Comparison of ENCODE assay signal across 21 mouse cellular contexts in genomic region chr9:68620441-68620840, GRCm38 (mm10). TPM values are rescaled to one million over a fixed set of nuclear protein-coding genes. Genes with fewer than 3 reads are reported as not detected.
DNase-seq lines count a peak whose midpoint lies in the region; ATAC-seq and TF ChIP-seq lines count a peak whose summit lies in the region.
"Had no signal": no experiment of that assay in that cellular context is flagged by ENCODE, and none has a peak within 500 bp of the region (broad histone marks: within the 10 kb centered on the region; RNA-seq: fewer than 3 reads in every experiment).

No protein-coding gene starts in this region.

- no peak for TF ChIP-seq CTCF in lung, embryonic 14.5 days (IDR thresholded peaks at IDR 0.05; ENCODE audit: low read depth)
- TF ChIP-seq CTCF in stomach, postnatal 0 days (IDR thresholded peaks at IDR 0.05; ENCODE audit: low read depth), result no peak

- H3K4me2 ChIP-seq in lung, embryonic 14.5 days, result no peak overlapping the region
- peak overlapping the region; percentile 15; the same call in 1 of the 2 replicates for H3K4me2 ChIP-seq in liver, embryonic 15.5 days
- no peak overlapping the region for H3K4me2 ChIP-seq in stomach, postnatal 0 days (replicated peaks; ENCODE audit: low read depth)
- H3K4me2 ChIP-seq: forebrain, embryonic 13.5 days; heart, embryonic 11.5 days; hindbrain, embryonic 13.5 days had no signal

- no peak for ATAC-seq in lung, embryonic 14.5 days (ENCODE audit: insufficient read depth)
- ATAC-seq in liver, embryonic 15.5 days (ENCODE audit: insufficient read depth), result peak; percentile 76
- no peak for ATAC-seq in stomach, postnatal 0 days (ENCODE audit: low FRiP score, low TSS enrichment)
- ATAC-seq: activated CD4-positive, CD25-positive, alpha-beta regulatory T cell, adult 4 months; forebrain, embryonic 13.5 days; forebrain, embryonic 16.5 days; hindbrain, embryonic 16.5 days had no signal

- no peak for TF ChIP-seq EP300 in stomach, postnatal 0 days (optimal IDR thresholded peaks at IDR 0.05)

- 41% methylated on average over 6 of the region's 6 CpGs for WGBS in lung, embryonic 14.5 days
- 56% methylated on average over 6 of the region's 6 CpGs for WGBS in liver, embryonic 15.5 days (ENCODE audit: insufficient replicate concordance)
- WGBS in stomach, postnatal 0 days, result 26% methylated on average over 6 of the region's 6 CpGs

- no peak overlapping the region for H3K9ac ChIP-seq in lung, embryonic 14.5 days
- H3K9ac ChIP-seq in liver, embryonic 15.5 days, result no peak overlapping the region
- no peak overlapping the region for H3K9ac ChIP-seq in stomach, postnatal 0 days (ENCODE audit: low read length)
- H3K9ac ChIP-seq: forebrain, embryonic 13.5 days; hindbrain, embryonic 13.5 days had no signal

- H3K36me3 ChIP-seq in lung, embryonic 14.5 days (ENCODE audit: insufficient read depth), result no peaks in the 10 kb centered on the region
- no peaks in the 10 kb centered on the region for H3K36me3 ChIP-seq in liver, embryonic 15.5 days (replicated peaks)
- no peaks in the 10 kb centered on the region for H3K36me3 ChIP-seq in stomach, postnatal 0 days (ENCODE audit: control insufficient read depth, insufficient read depth, low read length)
- H3K36me3 ChIP-seq: forebrain, embryonic 10.5 days; hindbrain, embryonic 10.5 days; hindbrain, embryonic 13.5 days had no signal

- no peaks in the 10 kb centered on the region for H3K27me3 ChIP-seq in lung, embryonic 14.5 days (ENCODE audit: insufficient read depth, low read length)
- H3K27me3 ChIP-seq in liver, embryonic 15.5 days, result no peaks in the 10 kb centered on the region
- H3K27me3 ChIP-seq in stomach, postnatal 0 days (ENCODE audit: control insufficient read depth, insufficient read depth, low read length), result no peaks in the 10 kb centered on the region
- H3K27me3 ChIP-seq: forebrain, embryonic 13.5 days; hindbrain, embryonic 13.5 days had no signal

- H3K27ac ChIP-seq in lung, embryonic 14.5 days (ENCODE audit: low read depth), result no peak overlapping the region
- H3K27ac ChIP-seq in liver, embryonic 15.5 days (replicated peaks), result no peak overlapping the region
- no peak overlapping the region for H3K27ac ChIP-seq in stomach, postnatal 0 days (replicated peaks)
- H3K27ac ChIP-seq: forebrain, embryonic 10.5 days; forebrain, embryonic 13.5 days; hindbrain, embryonic 10.5 days; hindbrain, embryonic 13.5 days had no signal

- H3K4me3 ChIP-seq in lung, embryonic 14.5 days (ENCODE audit: low read depth, low read length), result no peak overlapping the region
- no peak overlapping the region for H3K4me3 ChIP-seq in liver, embryonic 15.5 days (replicated peaks)
- H3K4me3 ChIP-seq in stomach, postnatal 0 days (ENCODE audit: low read depth, low read length), result no peak overlapping the region
- H3K4me3 ChIP-seq: forebrain, embryonic 10.5 days; forebrain, embryonic 13.5 days; hindbrain, embryonic 10.5 days; hindbrain, embryonic 13.5 days had no signal

- H3K4me1 ChIP-seq in lung, embryonic 14.5 days (ENCODE audit: insufficient read depth), result no peaks in the 10 kb centered on the region
- H3K4me1 ChIP-seq in liver, embryonic 15.5 days (replicated peaks), result 0 out of 2 replicates have a peak, but pooled peaks cover 4% of the 10 kb centered on the region
- H3K4me1 ChIP-seq in stomach, postnatal 0 days (replicated peaks; ENCODE audit: control insufficient read depth, insufficient read depth), result no peaks in the 10 kb centered on the region
- H3K4me1 ChIP-seq: forebrain, embryonic 13.5 days; hindbrain, embryonic 13.5 days had no signal

- no peaks in the 10 kb centered on the region for H3K9me3 ChIP-seq in lung, embryonic 14.5 days (ENCODE audit: low read depth, low read length)
- H3K9me3 ChIP-seq in liver, embryonic 15.5 days (replicated peaks), result no peaks in the 10 kb centered on the region
- no peaks in the 10 kb centered on the region for H3K9me3 ChIP-seq in stomach, postnatal 0 days (ENCODE audit: control insufficient read depth, low read length)
- H3K9me3 ChIP-seq: forebrain, embryonic 10.5 days; forebrain, embryonic 13.5 days; hindbrain, embryonic 10.5 days; hindbrain, embryonic 13.5 days had no signal

- peak; percentile 15 for DNase-seq in lung, embryonic 14.5 days
- DNase-seq in lung, postnatal 10 days, result no peak
- peak; percentile 18 for DNase-seq in stomach, postnatal 0 days (ENCODE audit: low spot score)
- no peak for DNase-seq in kidney, adult 9 months
- no peak for DNase-seq in adrenal gland, adult (ENCODE audit: inconsistent age in 2 of 2, low spot score in 1 of 2)
- DNase-seq: adrenal gland, postnatal 10 days; adrenal gland, postnatal 36 days; cerebellum, adult 18-20 months; cerebellum, adult 9-10 months; cerebellum, postnatal 14 days; gastrocnemius, postnatal 10 days; gastrocnemius, postnatal 36 days had no signal

RNA-seq across cellular contexts. Expression of gene Rora, which starts 33.1 kb away (rescaled TPM):
- 4.3 and 5.9 TPM in 2 replicates for polyA plus RNA-seq in lung, embryonic 14.5 days (2014; fragmentation: Nextera tagmentation; extraction: Ambion mirVana)
- 6.0 and 8.0 TPM in 2 replicates for polyA plus RNA-seq in liver, embryonic 15.5 days (2015; fragmentation: Nextera tagmentation; extraction: Ambion mirVana)
- polyA plus RNA-seq in stomach, postnatal 0 days (2015; fragmentation: Nextera tagmentation; extraction: Ambion mirVana), result 7.5 and 7.9 TPM in 2 replicates

Comparison
In these comparisons a context has a peak if more than half of its experiments do, and no peak if none do; other contexts are left out.
1. DNase-seq: peak in lung, embryonic 14.5 days (single experiment) and stomach, postnatal 0 days (single experiment); none in lung, postnatal 10 days (single experiment), kidney, adult 9 months (single experiment) and adrenal gland, adult (0 of 2).